Mouse (Mus musculus) liver, embryonic 14.5 days (tissue): ENCODE measurements at regions not wholly inside any gene's neighbourhood (a gene's known extent, or its start where the extent isn't known, plus 50 kb on each side); places are given as distances from the start of the nearest gene placed in this dataset.

Experiments used
- CTCF ChIP-seq: IDR thresholded peaks from 2 replicates; pipeline ENCODE4 v1.5.1; 2016; ENCODE audit warnings: antibody characterized with exemption, low read depth, control low read depth
- EP300 ChIP-seq: IDR thresholded peaks from 2 replicates; pipeline ENCODE4 v1.6.1; 2016; ENCODE audit warnings: antibody characterized with exemption, low read depth

DNA sequence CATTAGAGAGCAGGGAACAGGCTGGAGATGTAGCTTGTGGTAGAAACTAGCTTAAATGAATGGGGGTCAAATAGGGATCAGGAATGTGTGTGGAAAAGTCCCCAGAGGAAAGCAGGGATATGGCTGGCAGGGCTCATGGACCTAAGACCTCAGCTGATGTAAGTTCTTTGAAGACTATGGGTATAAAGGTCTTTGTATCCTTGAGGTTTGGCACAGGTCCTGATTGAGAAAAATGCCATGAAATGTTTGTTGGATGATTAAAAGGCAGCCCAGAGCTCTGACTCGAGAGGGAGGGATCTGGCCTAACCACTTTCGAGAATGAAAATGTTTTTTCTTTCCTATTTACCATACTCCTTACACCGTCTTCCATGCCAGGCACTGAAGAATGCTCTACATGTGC, 50.0 kb upstream of the Gsap start:
- no peak for TF ChIP-seq EP300
- no peak for TF ChIP-seq CTCF
